Mouse (Mus musculus): ENCODE data around the gene Lyst. TPM values are rescaled to one million over a fixed set of nuclear protein-coding genes. Genes with fewer than 3 reads are reported as not detected.

Gene Lyst
- polyA plus RNA-seq, 1 experiment from 2014 or later: 2.5 TPM

- Histone ChIP-seq H3K9ac (ENCODE audit: low read length) (no peak overlapping the region), H3K27me3 (ENCODE audit: control insufficient read depth, insufficient read depth, low read length) (no peaks in the 10 kb centered on the region), H3K4me3 (ENCODE audit: low read depth, low read length) (no peak overlapping the region), H3K4me1 (ENCODE audit: control insufficient read depth, insufficient read depth, low read length) (no peaks in the 10 kb centered on the region), H3K4me2 (no peak overlapping the region), H3K27ac (ENCODE audit: low read depth, low read length) (no peak overlapping the region), H3K9me3 (ENCODE audit: control insufficient read depth, low read length) (no peaks in the 10 kb centered on the region), H3K36me3 (ENCODE audit: control insufficient read depth, insufficient read depth, low read length) (no peaks in the 10 kb centered on the region)
- DNase-seq (ENCODE audit: low spot score, missing footprints): peak; percentile 69
- no peak for ATAC-seq (ENCODE audit: low FRiP score)
Observed at GRCm38 (mm10) chr13:13569603-13570002, 20.6 kb upstream of the Lyst start.

GRCm38 (mm10) chr13:13572060-13572835 lies 17.9 kb upstream of the Lyst start:
- Histone ChIP-seq H3K27ac (ENCODE audit: low read depth, low read length) (no peak overlapping the region), H3K36me3 (ENCODE audit: control insufficient read depth, insufficient read depth, low read length) (no peaks in the 10 kb centered on the region)

GRCm38 (mm10) chr13:13572941-13573340 lies 17.3 kb upstream of the Lyst start:
- WGBS: 89% methylated on average over 2 of the region's 2 CpGs
- H3K9ac ChIP-seq (ENCODE audit: low read length): no peak overlapping the region
- no peak overlapping the region for H3K4me2 ChIP-seq
- no peaks in the 10 kb centered on the region for H3K36me3 ChIP-seq (ENCODE audit: control insufficient read depth, insufficient read depth, low read length)
- no peak overlapping the region for H3K27ac ChIP-seq (ENCODE audit: low read depth, low read length)
- no peaks in the 10 kb centered on the region for H3K4me1 ChIP-seq (ENCODE audit: control insufficient read depth, insufficient read depth, low read length)
- DNase-seq (ENCODE audit: low spot score, missing footprints) (no peak), ATAC-seq (ENCODE audit: low FRiP score) (no peak)
- H3K4me3 ChIP-seq (ENCODE audit: low read depth, low read length): no peak overlapping the region
- H3K27me3 ChIP-seq (ENCODE audit: control insufficient read depth, insufficient read depth, low read length): no peaks in the 10 kb centered on the region
- no peaks in the 10 kb centered on the region for H3K9me3 ChIP-seq (ENCODE audit: control insufficient read depth, low read length)

More at GRCm38 (mm10) chr13:13572060-13572835, 17.9 kb upstream of the Lyst start:
- Histone ChIP-seq H3K4me2 (no peak overlapping the region), H3K27me3 (ENCODE audit: control insufficient read depth, insufficient read depth, low read length) (no peaks in the 10 kb centered on the region), H3K9me3 (ENCODE audit: control insufficient read depth, low read length) (no peaks in the 10 kb centered on the region), H3K4me3 (ENCODE audit: low read depth, low read length) (no peak overlapping the region), H3K4me1 (ENCODE audit: control insufficient read depth, insufficient read depth, low read length) (no peaks in the 10 kb centered on the region), H3K9ac (ENCODE audit: low read length) (no peak overlapping the region)
- 82% methylated on average over 10 of the region's 10 CpGs for WGBS
- DNase-seq (ENCODE audit: low spot score, missing footprints) (no peak), ATAC-seq (ENCODE audit: low FRiP score) (no peak)

GRCm38 (mm10) chr13:13573572-13574257 lies 16.5 kb upstream of the Lyst start:
- H3K4me3 ChIP-seq (ENCODE audit: low read depth, low read length): no peak overlapping the region
- ATAC-seq (ENCODE audit: low FRiP score): no peak
- WGBS: 72% methylated on average over 5 of the region's 5 CpGs
- H3K27me3 ChIP-seq (ENCODE audit: control insufficient read depth, insufficient read depth, low read length): no peaks in the 10 kb centered on the region
- DNase-seq (ENCODE audit: low spot score, missing footprints): no peak
- H3K36me3 ChIP-seq (ENCODE audit: control insufficient read depth, insufficient read depth, low read length): no peaks in the 10 kb centered on the region
- no peak overlapping the region for H3K4me2 ChIP-seq
- H3K27ac ChIP-seq (ENCODE audit: low read depth, low read length): no peak overlapping the region
- no peaks in the 10 kb centered on the region for H3K9me3 ChIP-seq (ENCODE audit: control insufficient read depth, low read length)
- H3K4me1 ChIP-seq (ENCODE audit: control insufficient read depth, insufficient read depth, low read length): no peaks in the 10 kb centered on the region
- H3K9ac ChIP-seq (ENCODE audit: low read length): no peak overlapping the region

- DNase-seq (ENCODE audit: low spot score, missing footprints): peak; percentile 49
- no peak for ATAC-seq (ENCODE audit: low FRiP score)
- 86% methylated on average over 8 of the region's 8 CpGs for WGBS
Observed at GRCm38 (mm10) chr13:13574258-13574870, 15.8 kb upstream of the Lyst start.

GRCm38 (mm10) chr13:13575106-13575505 lies 15.1 kb upstream of the Lyst start:
- 84% methylated on average over 8 of the region's 8 CpGs for WGBS

More at GRCm38 (mm10) chr13:13574258-13574870, 15.8 kb upstream of the Lyst start:
- Histone ChIP-seq H3K4me3 (ENCODE audit: low read depth, low read length) (no peak overlapping the region), H3K4me2 (no peak overlapping the region), H3K9ac (ENCODE audit: low read length) (no peak overlapping the region), H3K4me1 (ENCODE audit: control insufficient read depth, insufficient read depth, low read length) (no peaks in the 10 kb centered on the region), H3K36me3 (ENCODE audit: control insufficient read depth, insufficient read depth, low read length) (no peaks in the 10 kb centered on the region), H3K27ac (ENCODE audit: low read depth, low read length) (no peak overlapping the region), H3K27me3 (ENCODE audit: control insufficient read depth, insufficient read depth, low read length) (no peaks in the 10 kb centered on the region), H3K9me3 (ENCODE audit: control insufficient read depth, low read length) (no peaks in the 10 kb centered on the region)

GRCm38 (mm10) chr13:13576469-13577205 lies 13.6 kb upstream of the Lyst start:
- Histone ChIP-seq H3K4me1 (ENCODE audit: control insufficient read depth, insufficient read depth, low read length) (no peaks in the 10 kb centered on the region), H3K9ac (ENCODE audit: low read length) (no peak overlapping the region), H3K27ac (ENCODE audit: low read depth, low read length) (no peak overlapping the region), H3K9me3 (ENCODE audit: control insufficient read depth, low read length) (no peaks in the 10 kb centered on the region), H3K4me3 (ENCODE audit: low read depth, low read length) (no peak overlapping the region), H3K36me3 (ENCODE audit: control insufficient read depth, insufficient read depth, low read length) (no peaks in the 10 kb centered on the region), H3K27me3 (ENCODE audit: control insufficient read depth, insufficient read depth, low read length) (no peaks in the 10 kb centered on the region), H3K4me2 (no peak overlapping the region)
- ATAC-seq (ENCODE audit: low FRiP score) (no peak), DNase-seq (ENCODE audit: low spot score, missing footprints) (no peak)
- 53% methylated on average over 8 of the region's 8 CpGs for WGBS

More at GRCm38 (mm10) chr13:13575106-13575505, 15.1 kb upstream of the Lyst start:
- Histone ChIP-seq H3K4me2 (no peak overlapping the region), H3K27me3 (ENCODE audit: control insufficient read depth, insufficient read depth, low read length) (no peaks in the 10 kb centered on the region), H3K27ac (ENCODE audit: low read depth, low read length) (no peak overlapping the region), H3K4me1 (ENCODE audit: control insufficient read depth, insufficient read depth, low read length) (no peaks in the 10 kb centered on the region), H3K4me3 (ENCODE audit: low read depth, low read length) (no peak overlapping the region), H3K36me3 (ENCODE audit: control insufficient read depth, insufficient read depth, low read length) (no peaks in the 10 kb centered on the region), H3K9me3 (ENCODE audit: control insufficient read depth, low read length) (no peaks in the 10 kb centered on the region), H3K9ac (ENCODE audit: low read length) (no peak overlapping the region)
- ATAC-seq (ENCODE audit: low FRiP score) (no peak), DNase-seq (ENCODE audit: low spot score, missing footprints) (no peak)

GRCm38 (mm10) chr13:13581988-13582387 lies 8.2 kb upstream of the Lyst start:
- H3K9ac ChIP-seq (ENCODE audit: low read length): no peak overlapping the region
- no peak overlapping the region for H3K4me3 ChIP-seq (ENCODE audit: low read depth, low read length)
- no peaks in the 10 kb centered on the region for H3K4me1 ChIP-seq (ENCODE audit: control insufficient read depth, insufficient read depth, low read length)
- H3K27me3 ChIP-seq (ENCODE audit: control insufficient read depth, insufficient read depth, low read length): no peaks in the 10 kb centered on the region
- H3K27ac ChIP-seq (ENCODE audit: low read depth, low read length): no peak overlapping the region
- 79% methylated on average over 4 of the region's 4 CpGs for WGBS
- no peaks in the 10 kb centered on the region for H3K36me3 ChIP-seq (ENCODE audit: control insufficient read depth, insufficient read depth, low read length)
- DNase-seq (ENCODE audit: low spot score, missing footprints) (no peak), ATAC-seq (ENCODE audit: low FRiP score) (no peak)
- H3K4me2 ChIP-seq: no peak overlapping the region
- no peaks in the 10 kb centered on the region for H3K9me3 ChIP-seq (ENCODE audit: control insufficient read depth, low read length)

Measured in midbrain, embryonic 11.5 days (tissue).